Mouse (Mus musculus): Measurements from ENCODE around the gene Mei4. TPM values are rescaled to one million over a fixed set of nuclear protein-coding genes. Genes with fewer than 3 reads are reported as not detected.

Mei4 gene
- polyA plus RNA-seq, 1 experiment from 2014 or later, result 0.20 TPM

DNA sequence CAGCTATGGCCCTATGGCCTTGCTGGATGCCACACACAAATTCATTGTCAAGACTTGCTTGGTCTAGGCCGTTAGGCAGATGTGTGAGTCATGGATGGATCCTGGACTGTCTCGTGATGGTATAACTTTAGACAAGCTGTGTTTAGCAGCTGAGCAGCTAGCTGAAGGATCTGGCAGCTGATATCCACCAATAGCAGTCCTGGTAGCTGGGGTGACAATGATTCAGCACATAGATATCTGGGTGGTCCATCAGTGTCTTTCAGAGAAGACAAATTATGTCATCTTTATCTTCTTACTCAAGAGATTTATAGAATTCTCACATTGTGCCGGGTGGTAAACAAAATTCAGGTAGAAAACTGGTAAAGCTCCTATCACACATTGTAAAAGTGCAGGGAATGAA is 93.4 kb downstream of the Mei4 start:
- Histone ChIP-seq H3K27me3 (replicated peaks) (no peaks in the 10 kb centered on the region), H3K36me3 (no peaks in the 10 kb centered on the region), H3K4me1 (replicated peaks) (no peaks in the 10 kb centered on the region), H3K9me3 (replicated peaks) (no peaks in the 10 kb centered on the region), H3K27ac (ENCODE audit: poor library complexity, severe bottlenecking) (no peak overlapping the region), H3K9ac (no peak overlapping the region), H3K4me3 (no peak overlapping the region), H3K4me2 (no peak overlapping the region)
- no peak for ATAC-seq (ENCODE audit: insufficient number of reproducible peaks, low FRiP score)
- 68% methylated on average over 3 of the region's 3 CpGs for WGBS

DNA sequence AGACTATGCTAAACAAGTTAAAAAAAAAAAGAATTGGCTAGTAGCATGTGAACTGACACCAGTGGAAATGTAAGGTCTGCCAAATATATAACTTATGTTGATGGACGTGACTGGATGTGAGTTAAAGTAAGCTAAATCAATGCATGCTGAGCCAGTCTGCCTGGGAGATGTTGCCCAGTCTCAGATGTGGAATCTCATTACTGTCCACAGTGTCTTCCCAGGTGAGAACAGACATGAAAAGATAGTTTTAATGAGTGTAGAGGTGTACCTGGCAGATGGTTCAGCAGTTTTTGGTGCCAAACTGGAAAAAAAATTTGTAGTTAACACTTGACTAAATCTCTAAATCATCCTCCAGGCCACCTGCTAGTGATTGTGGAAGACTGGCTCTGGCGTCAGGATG is 94.4 kb downstream of the Mei4 start:
- ATAC-seq (ENCODE audit: insufficient number of reproducible peaks, low FRiP score), result no peak
- H3K27ac ChIP-seq (ENCODE audit: poor library complexity, severe bottlenecking), result no peak overlapping the region
- WGBS, result 55% methylated on average over 2 of the region's 2 CpGs
- no peaks in the 10 kb centered on the region for H3K4me1 ChIP-seq (replicated peaks)
- no peak overlapping the region for H3K4me3 ChIP-seq
- no peaks in the 10 kb centered on the region for H3K9me3 ChIP-seq (replicated peaks)
- H3K36me3 ChIP-seq, result no peaks in the 10 kb centered on the region
- no peak overlapping the region for H3K9ac ChIP-seq
- no peak overlapping the region for H3K4me2 ChIP-seq
- no peaks in the 10 kb centered on the region for H3K27me3 ChIP-seq (replicated peaks)

DNA sequence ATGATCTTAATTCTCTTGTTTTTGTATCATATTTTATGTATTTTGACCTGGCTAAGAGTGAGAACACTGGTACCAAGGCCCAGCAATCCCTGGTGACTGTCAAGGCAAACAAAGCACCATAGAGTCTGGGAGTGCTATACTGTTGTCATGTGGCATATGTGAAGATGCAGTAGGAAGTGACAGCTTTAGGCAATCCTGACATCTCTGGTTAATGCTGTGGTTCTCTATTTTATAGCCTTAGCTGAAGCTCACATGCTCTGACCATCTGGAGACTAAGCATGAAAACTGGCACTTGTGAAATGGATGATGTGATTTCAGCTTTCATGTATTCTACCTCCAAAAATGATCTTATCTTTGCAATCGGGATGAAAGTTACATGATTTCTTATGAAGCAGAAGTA is 103.3 kb downstream of the Mei4 start:
- Histone ChIP-seq H3K9ac (no peak overlapping the region), H3K27ac (ENCODE audit: poor library complexity, severe bottlenecking) (no peak overlapping the region), H3K4me1 (replicated peaks) (no peaks in the 10 kb centered on the region), H3K4me3 (no peak overlapping the region), H3K4me2 (no peak overlapping the region), H3K36me3 (no peaks in the 10 kb centered on the region), H3K9me3 (replicated peaks) (no peaks in the 10 kb centered on the region; the same call in 1 of the 2 replicates), H3K27me3 (replicated peaks) (no peaks in the 10 kb centered on the region)
- WGBS, result 78% methylated on average over 1 of the region's 1 CpGs
- no peak for ATAC-seq (ENCODE audit: insufficient number of reproducible peaks, low FRiP score)

DNA sequence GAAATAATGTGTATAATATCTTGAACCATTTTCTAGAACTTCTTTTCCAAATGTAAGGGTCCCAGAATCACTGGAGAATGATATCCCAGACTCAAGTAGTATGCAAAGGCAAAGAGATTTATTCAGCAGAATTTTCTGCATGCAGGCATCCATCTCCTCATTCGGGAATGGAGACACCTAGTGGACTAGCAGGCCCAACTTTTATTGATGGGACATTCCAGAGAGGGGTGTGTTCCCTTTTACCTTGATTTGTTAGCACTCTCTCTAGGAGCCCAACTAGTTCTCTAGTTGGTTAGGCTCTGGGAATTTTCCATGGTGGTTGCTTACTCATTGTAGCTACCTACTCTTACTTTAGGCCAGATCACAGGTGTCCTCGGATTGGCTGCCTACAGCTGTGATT is 105.5 kb downstream of the Mei4 start:
- no peaks in the 10 kb centered on the region; the same call in 1 of the 2 replicates for H3K9me3 ChIP-seq (replicated peaks)
- no peak overlapping the region for H3K4me2 ChIP-seq
- H3K4me1 ChIP-seq (replicated peaks), result no peaks in the 10 kb centered on the region
- no peak overlapping the region for H3K9ac ChIP-seq
- H3K27me3 ChIP-seq (replicated peaks), result no peaks in the 10 kb centered on the region
- no peak overlapping the region for H3K27ac ChIP-seq (ENCODE audit: poor library complexity, severe bottlenecking)
- WGBS, result 42% methylated on average over 2 of the region's 2 CpGs
- no peaks in the 10 kb centered on the region for H3K36me3 ChIP-seq
- ATAC-seq (ENCODE audit: insufficient number of reproducible peaks, low FRiP score), result no peak
- H3K4me3 ChIP-seq, result no peak overlapping the region

DNA sequence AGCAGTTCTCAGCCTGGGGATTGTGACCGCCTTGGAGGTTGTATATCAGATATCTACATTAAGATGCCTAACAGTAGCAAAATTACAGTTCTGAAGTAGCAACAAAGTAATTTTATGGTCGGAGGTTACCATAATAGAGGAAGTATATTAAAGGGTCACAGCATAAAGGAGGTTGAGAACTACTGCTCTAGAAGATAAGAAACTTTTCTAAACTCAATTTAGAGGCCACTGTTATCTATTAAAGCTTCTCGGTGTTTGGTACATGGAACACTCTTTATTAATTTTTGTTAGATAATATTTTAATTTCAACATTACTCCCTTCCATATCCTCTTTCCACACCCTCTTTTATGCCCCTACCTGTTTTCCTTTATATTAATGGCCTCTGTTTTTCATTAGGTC is 119.0 kb downstream of the Mei4 start:
- H3K4me2 ChIP-seq, result no peak overlapping the region
- no peak overlapping the region for H3K27ac ChIP-seq (ENCODE audit: poor library complexity, severe bottlenecking)
- WGBS, result 76% methylated on average over 3 of the region's 3 CpGs
- no peaks in the 10 kb centered on the region for H3K4me1 ChIP-seq (replicated peaks)
- no peaks in the 10 kb centered on the region for H3K27me3 ChIP-seq (replicated peaks)
- H3K36me3 ChIP-seq, result no peaks in the 10 kb centered on the region
- no peaks in the 10 kb centered on the region for H3K9me3 ChIP-seq (replicated peaks)
- H3K9ac ChIP-seq, result no peak overlapping the region
- ATAC-seq (ENCODE audit: insufficient number of reproducible peaks, low FRiP score), result no peak
- no peak overlapping the region for H3K4me3 ChIP-seq

DNA sequence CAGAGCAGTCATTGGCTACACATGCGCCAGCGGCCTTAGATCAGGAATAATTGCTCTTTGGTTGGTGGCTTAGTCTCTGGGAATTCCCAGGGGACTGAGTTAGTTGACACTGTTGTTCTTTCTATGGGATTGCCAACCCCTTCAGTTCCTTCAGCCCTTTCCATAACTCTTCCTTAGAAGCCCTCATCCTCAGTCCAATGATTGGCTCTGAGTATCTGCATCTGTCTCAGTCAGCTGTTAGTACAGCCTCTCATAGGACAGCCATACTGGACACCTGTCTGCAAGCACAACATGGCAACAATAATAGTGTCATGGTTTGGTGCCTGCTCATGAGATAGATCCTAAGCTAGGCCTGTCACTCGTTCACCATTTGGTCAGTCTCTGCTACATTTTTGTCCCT is 149.5 kb downstream of the Mei4 start:
- WGBS, result 66% methylated on average over 3 of the region's 3 CpGs
- Histone ChIP-seq H3K9ac (no peak overlapping the region), H3K4me1 (replicated peaks) (no peaks in the 10 kb centered on the region), H3K36me3 (no peaks in the 10 kb centered on the region), H3K27ac (ENCODE audit: poor library complexity, severe bottlenecking) (no peak overlapping the region), H3K4me2 (no peak overlapping the region), H3K9me3 (replicated peaks) (no peaks in the 10 kb centered on the region), H3K4me3 (no peak overlapping the region), H3K27me3 (replicated peaks) (no peaks in the 10 kb centered on the region)
- ATAC-seq (ENCODE audit: insufficient number of reproducible peaks, low FRiP score), result no peak

DNA sequence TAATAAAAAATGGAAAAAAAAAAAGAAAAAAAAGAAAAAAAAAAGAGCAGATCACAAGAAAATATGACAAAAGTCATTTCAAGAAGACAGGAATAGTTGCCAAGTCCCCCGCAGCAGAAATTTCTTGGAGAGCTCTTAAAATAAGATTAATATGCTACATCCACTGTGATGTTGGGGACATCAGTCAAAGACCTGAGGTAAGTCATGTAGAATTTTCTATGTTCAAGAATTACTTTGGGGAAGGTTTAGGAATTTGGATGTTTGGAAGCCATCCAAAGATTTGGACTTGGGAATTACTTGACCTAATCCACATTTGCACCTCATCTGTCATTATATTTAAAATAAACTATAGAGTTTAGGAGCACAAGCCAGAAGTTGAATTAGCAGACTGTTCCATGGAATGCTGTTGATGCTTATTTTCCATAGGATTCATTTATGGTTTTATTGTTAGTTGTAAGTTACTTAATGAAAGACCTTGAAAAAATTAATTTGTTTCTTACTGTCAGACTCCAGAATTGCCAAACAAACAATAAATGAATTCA is 179.1 kb downstream of the Mei4 start:
- H3K36me3 ChIP-seq, result no peaks in the 10 kb centered on the region
- ATAC-seq (ENCODE audit: insufficient number of reproducible peaks, low FRiP score), result no peak
- 86% methylated on average over 1 of the region's 1 CpGs for WGBS
- H3K9ac ChIP-seq, result no peak overlapping the region
- no peak overlapping the region for H3K4me3 ChIP-seq
- no peaks in the 10 kb centered on the region for H3K27me3 ChIP-seq (replicated peaks)
- H3K9me3 ChIP-seq (replicated peaks), result no peaks in the 10 kb centered on the region
- H3K4me1 ChIP-seq (replicated peaks), result no peaks in the 10 kb centered on the region
- H3K27ac ChIP-seq (ENCODE audit: poor library complexity, severe bottlenecking), result no peak overlapping the region
- H3K4me2 ChIP-seq, result no peak overlapping the region

DNA sequence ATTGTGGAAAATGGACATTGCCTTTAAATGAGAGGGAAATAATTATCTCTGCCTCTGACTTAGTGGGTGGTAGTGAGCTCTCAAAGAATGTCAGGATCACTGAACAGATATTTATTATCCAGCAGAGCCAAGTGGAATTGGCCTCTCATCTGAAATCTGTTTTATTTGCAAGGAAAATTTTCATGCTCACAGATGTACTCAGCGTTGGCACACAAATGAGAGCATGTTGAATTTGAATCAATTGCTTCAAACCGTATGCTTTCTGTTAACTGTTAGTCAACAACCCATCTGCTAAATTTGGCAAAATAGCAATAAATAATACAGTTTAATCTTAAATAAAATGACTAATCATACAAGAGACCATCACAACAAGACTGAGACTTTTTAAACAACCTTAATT is 181.0 kb downstream of the Mei4 start:
- WGBS, result 89% methylated on average over 2 of the region's 2 CpGs
- no peaks in the 10 kb centered on the region for H3K9me3 ChIP-seq (replicated peaks)
- H3K9ac ChIP-seq, result no peak overlapping the region
- no peaks in the 10 kb centered on the region for H3K4me1 ChIP-seq (replicated peaks)
- H3K4me3 ChIP-seq, result no peak overlapping the region
- no peak overlapping the region for H3K27ac ChIP-seq (ENCODE audit: poor library complexity, severe bottlenecking)
- no peaks in the 10 kb centered on the region for H3K27me3 ChIP-seq (replicated peaks)
- no peak overlapping the region for H3K4me2 ChIP-seq
- no peaks in the 10 kb centered on the region for H3K36me3 ChIP-seq
- ATAC-seq (ENCODE audit: insufficient number of reproducible peaks, low FRiP score), result no peak

DNA sequence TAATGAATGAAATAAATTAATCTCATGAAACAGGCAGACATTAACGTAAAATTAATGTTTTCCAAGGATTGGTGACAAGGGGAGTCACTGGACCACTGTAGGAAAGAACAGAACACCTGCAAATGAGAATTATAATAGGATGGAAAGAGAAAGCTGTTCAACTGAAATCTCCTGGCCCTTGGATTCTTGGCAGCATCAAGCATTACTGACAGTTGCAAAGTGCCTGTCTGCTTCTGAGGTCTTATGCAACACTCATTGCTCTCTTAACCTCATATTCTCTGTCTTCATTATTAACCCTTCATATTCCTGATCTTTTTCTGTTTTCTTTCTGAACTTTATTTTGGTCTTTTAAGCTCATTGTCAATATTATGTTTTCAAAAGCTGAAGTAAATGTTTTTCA is 210.4 kb downstream of the Mei4 start:
- Histone ChIP-seq H3K4me1 (replicated peaks) (no peaks in the 10 kb centered on the region), H3K36me3 (no peaks in the 10 kb centered on the region), H3K9me3 (replicated peaks) (no peaks in the 10 kb centered on the region), H3K9ac (no peak overlapping the region), H3K4me2 (no peak overlapping the region), H3K27me3 (replicated peaks) (no peaks in the 10 kb centered on the region), H3K4me3 (no peak overlapping the region), H3K27ac (ENCODE audit: poor library complexity, severe bottlenecking) (no peak overlapping the region)
- no peak for ATAC-seq (ENCODE audit: insufficient number of reproducible peaks, low FRiP score)
- WGBS, result 64% methylated on average over 1 of the region's 1 CpGs

DNA sequence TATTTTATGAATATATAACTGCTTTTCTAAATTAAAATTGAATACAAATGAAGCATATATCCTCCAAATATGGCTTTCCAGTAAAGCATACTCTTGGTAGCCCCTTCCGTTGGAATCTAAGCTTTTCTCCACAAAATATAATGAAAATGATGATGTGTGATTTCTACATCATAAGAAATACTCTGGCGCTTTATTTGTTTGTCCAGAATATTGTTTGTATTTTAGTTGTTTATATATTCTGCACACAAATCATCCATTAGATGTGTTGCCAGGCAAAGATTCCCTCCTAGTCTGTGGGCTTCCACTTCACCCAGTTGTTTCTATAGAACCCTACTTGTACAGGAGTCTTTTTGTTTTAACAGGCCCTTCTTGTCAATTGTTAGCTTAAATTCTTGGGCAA is 211.8 kb downstream of the Mei4 start:
- no peak overlapping the region for H3K4me3 ChIP-seq
- ATAC-seq (ENCODE audit: insufficient number of reproducible peaks, low FRiP score), result no peak
- no peaks in the 10 kb centered on the region for H3K4me1 ChIP-seq (replicated peaks)
- no peak overlapping the region for H3K9ac ChIP-seq
- no peak overlapping the region for H3K27ac ChIP-seq (ENCODE audit: poor library complexity, severe bottlenecking)
- H3K4me2 ChIP-seq, result no peak overlapping the region
- no peaks in the 10 kb centered on the region for H3K9me3 ChIP-seq (replicated peaks)
- no peaks in the 10 kb centered on the region for H3K36me3 ChIP-seq
- WGBS, result 83% methylated on average over 2 of the region's 2 CpGs
- H3K27me3 ChIP-seq (replicated peaks), result no peaks in the 10 kb centered on the region

DNA sequence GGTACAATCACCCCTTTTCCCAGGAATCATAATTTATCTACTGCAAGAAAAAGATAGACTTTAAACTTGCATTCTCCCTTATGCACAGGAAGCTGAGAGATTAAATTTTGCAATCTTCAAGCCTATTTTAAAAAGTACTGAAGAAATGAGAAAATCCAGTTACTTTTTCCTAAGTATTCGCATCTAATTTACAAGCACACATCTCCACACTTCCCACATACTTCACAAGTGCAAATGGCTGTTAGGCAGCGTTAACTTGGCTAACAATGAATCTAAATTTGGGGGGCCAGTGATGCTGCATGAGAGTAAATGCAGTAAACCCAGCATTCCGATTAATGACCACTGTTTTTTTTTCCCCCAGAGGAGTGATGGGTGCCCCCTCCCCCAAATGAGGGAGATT is 232.9 kb downstream of the Mei4 start:
- no peak for ATAC-seq (ENCODE audit: insufficient number of reproducible peaks, low FRiP score)
- 66% methylated on average over 3 of the region's 3 CpGs for WGBS
- no peak overlapping the region for H3K4me3 ChIP-seq

DNA sequence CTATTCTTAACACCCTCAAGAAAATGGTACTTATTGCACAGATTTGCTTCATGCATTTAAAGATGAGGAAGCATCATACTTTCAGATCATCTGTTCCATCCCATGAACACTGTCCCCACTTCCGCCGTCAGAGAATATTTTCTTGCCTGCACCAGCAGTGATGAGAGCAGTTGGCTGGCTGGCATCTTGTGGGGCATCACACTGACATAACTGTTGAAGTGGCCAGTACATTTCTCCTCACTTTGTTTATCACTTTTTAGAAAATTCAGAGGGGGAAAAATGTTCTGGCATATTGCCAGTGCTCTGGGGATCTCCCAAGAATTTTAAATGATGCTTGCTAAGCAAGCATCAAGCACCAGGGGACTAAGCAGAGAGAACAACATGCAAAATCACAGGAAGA is 251.4 kb downstream of the Mei4 start:
- ATAC-seq (ENCODE audit: insufficient number of reproducible peaks, low FRiP score), result no peak
- WGBS, result 65% methylated on average over 2 of the region's 2 CpGs
- Histone ChIP-seq H3K27ac (ENCODE audit: poor library complexity, severe bottlenecking) (no peak overlapping the region), H3K9ac (no peak overlapping the region), H3K9me3 (replicated peaks) (no peaks in the 10 kb centered on the region), H3K4me2 (no peak overlapping the region), H3K4me1 (replicated peaks) (no peaks in the 10 kb centered on the region), H3K36me3 (no peaks in the 10 kb centered on the region), H3K4me3 (no peak overlapping the region), H3K27me3 (replicated peaks) (no peaks in the 10 kb centered on the region)

More for the DNA sequence above, 232.9 kb downstream of the Mei4 start:
- no peaks in the 10 kb centered on the region for H3K4me1 ChIP-seq (replicated peaks)
- H3K9me3 ChIP-seq (replicated peaks), result no peaks in the 10 kb centered on the region; the same call in 1 of the 2 replicates
- no peak overlapping the region for H3K9ac ChIP-seq
- H3K4me2 ChIP-seq, result no peak overlapping the region
- no peaks in the 10 kb centered on the region for H3K36me3 ChIP-seq
- no peaks in the 10 kb centered on the region for H3K27me3 ChIP-seq (replicated peaks)
- H3K27ac ChIP-seq (ENCODE audit: poor library complexity, severe bottlenecking), result no peak overlapping the region
